Mouse (Mus musculus) gastrocnemius, adult 8-10 months (tissue): Measurements from ENCODE around the gene Cplx2. TPM values are rescaled to one million over a fixed set of nuclear protein-coding genes. Genes with fewer than 3 reads are reported as not detected.

Source experiments
- DNase-seq, 2 experiments: peaks; one replicate each; pipeline ENCODE4 v3.0.0; 2022; ENCODE audit warnings: low spot score in 2 of 2
- total RNA-seq, 4 experiments: library from RNA; stranded (reverse); gene quantifications; 2 replicates each; pipeline ENCODE4 v1.2.4; 2022

The Cplx2 gene
- total RNA-seq, 4 experiments from 2014 or later, result 0.51 to 0.72 (median 0.65) TPM

DNA sequence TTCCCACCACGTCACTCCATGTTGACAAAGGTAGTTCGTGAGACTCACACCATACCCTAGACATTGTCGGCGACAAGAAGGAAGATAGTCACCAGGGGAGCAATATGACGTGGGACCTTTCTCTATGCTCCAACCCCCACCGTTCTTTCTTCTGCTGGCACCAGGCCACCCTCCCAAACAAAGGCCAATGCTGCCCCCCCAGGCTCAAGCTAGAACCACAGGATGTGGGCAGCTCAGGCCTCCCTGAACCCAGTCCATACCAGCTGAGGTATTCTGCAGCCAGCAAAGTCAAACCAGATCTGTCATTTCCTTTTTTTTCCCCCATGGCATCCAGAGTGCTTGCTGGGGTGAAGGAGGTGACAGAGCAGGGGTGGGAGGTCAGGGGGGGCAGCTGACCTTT lies 3.4 kb upstream of the Cplx2 start:
- DNase-seq, result no peak

DNA sequence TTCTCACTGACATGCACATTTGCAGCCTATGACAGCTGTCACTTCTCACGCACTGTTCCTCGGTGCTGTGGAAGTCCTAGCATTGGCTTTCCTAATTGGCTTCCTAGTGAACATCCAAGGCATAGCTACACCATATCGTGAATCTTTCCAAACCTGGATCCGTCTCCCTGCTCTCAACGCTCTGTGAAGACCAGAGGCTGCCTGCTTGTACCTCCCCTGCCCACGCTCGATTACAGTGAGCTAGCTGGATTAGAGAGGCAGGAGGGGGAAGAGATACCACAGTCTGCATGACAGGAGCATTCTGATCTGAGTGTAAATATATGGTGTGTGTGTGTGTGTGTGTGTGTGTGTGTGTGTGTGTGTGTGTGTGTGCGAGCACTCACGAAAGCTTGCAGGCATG lies 3.0 kb upstream of the Cplx2 start:
- no peak for DNase-seq

DNA sequence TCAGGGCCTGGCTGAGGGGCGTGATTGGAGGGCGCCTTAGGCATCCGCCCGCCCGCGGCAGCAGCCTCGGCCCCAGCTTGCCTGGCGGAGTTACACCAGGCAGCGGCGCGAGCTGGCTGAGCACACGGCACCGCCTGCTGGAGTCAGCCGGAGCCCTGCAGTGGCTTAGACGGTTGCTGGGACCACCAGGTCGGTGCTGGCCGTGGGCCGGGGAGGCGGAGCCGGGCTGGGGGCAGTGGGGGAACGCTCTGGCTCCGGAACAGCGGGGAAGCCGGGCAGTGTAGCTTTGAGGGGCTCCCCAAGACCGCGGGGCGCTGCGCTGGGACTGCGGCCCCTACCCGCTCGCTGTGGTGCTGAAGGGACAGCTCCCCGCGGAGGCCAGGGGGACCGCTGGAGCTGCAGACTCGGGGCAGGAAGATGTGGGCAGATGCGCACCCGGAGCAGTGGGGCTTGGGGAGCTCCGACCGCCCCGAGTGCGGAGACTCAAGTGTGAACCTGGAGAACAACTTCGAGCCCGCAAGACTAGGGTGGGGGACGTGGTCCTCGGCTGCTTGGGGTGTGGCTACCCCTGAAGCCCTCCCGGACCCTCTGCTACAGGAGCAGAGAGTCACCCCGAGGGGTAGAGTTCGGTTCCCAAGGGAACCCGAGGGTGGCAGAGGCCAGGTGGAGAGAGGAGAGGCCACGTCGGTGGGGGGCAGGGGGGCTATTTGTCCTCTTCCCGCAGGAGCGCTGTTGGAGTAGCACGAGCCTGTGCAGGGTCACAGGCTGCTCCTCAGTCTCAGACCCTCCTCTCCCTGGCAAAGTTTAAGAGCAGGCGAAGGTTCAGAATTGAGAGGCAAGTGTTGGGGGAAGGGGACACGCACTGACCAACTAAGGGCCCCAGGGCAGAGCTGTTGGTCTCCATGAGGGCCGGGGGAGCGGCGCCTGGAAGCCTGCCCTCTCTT lies 510 bp downstream of the Cplx2 start:
- DNase-seq, result peak; percentile 9 to 28

- DNase-seq, result no peak
Measured at GRCm38 (mm10) chr13:54372665-54373064, 1.5 kb downstream of the Cplx2 start.

- DNase-seq, result no peak
Measured at GRCm38 (mm10) chr13:54374106-54374706, 3.1 kb downstream of the Cplx2 start.

DNA sequence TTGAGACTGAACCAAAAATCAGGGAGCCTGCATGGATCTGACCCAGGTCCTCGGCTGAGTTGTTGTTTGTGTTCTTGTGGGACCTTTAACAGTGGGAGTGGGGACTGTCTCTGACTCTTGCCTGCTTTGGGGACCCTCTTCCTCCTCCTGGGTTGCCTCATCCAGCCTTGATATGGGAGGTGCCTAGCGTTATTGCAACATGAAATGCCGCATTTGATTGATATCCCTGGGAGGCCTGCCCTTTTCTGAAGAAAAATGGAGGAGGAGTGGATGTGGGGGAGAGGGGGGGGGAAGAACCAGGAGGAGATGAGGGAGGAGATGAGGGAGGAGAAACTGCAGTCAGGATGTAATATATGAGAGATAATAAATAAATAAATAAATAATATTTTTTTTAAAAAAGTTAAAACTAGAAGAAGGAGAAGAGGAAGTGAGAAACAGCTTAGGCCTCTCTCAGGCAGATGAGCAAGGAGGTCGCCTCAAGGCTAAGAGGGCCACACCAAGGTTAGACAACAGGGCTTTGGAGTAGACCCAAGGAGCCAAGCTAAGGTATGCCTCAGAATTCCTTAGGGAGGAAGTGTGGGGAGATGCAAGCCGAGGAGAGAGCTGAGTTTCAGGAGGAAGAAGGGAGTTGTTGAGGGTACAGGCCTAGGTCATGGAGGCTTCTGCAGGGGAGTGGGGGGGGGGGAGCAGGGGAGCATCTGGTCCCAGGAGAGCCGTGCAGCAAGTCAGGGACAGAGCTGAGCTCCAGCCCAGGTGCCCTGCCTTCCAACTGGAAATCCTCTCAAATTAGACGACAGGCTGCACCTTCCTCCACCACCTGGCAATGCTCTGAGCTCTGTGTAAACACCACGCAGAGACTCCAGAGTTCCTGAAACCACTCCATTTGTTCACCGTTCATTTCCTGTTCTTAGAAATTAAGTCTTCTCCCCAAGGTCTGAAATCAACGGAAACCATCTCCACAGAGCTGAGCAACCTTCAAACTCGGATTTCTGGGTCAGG lies 4.6 kb downstream of the Cplx2 start:
- DNase-seq, result no peak

- DNase-seq, result no peak
Measured at GRCm38 (mm10) chr13:54376736-54377135, 5.6 kb downstream of the Cplx2 start.

GRCm38 (mm10) chr13:54378051-54378450 lies 6.9 kb downstream of the Cplx2 start:
- DNase-seq, result no peak

DNA sequence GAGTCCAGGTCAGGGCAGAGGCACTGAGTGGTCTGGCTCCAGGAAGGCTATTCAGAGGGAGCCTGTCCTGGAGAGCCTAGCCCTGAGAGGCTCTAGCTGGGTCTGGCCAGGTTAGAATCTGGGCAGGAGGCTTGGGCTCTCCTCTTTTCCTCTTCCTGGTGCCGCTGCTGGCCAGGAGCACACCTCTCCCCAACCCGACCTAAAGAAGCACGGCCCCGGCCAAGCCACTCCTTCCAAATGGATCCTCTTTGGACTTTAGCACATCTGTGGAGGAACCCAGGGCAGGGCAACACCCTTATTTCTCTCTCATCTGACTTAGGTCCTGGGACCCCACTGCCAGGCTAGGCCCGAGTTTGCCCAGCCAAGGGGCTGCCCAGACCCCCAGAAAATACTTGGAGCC lies 9.3 kb downstream of the Cplx2 start:
- no peak for DNase-seq

DNA sequence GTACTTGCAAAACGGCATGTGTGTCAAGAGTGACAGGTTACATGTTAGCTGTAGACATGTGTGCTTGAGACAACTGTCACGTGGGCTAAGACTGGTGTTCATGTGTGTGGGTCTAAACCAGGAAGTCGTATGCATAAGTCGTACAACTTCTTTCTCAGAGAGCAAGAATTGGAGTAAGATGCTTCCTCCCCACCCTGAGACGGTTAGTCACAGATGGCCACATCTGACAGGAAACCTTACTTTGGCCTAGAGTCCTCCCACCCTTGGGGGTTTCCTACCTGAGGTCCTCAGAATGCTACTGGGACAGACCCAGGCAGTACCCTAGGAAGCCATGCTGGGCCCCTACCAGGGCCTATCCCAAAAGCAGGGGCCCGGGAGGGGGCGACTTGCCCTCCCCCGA lies 10.2 kb downstream of the Cplx2 start:
- DNase-seq, result no peak

- no peak for DNase-seq
Measured at GRCm38 (mm10) chr13:54383531-54383930, 12.4 kb downstream of the Cplx2 start.

DNA sequence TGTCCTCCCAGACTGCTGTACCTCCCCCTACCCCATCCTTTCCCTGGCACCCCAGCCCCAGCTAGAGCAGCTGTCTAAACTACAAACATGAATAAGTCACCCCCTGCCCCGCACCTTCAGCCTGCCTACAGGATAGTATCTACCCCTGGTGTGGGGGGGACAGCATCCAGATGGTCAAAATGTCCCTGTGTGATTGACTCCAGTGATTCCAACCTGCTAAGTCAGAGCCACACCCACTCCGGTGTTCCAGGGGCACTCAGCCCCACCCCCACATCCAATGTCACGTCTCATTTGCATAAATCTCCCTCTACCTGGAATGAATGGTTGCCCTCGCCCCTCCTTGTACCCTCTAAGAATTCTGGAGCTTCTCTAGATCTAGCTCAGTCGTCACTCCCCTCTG lies 13.4 kb downstream of the Cplx2 start:
- no peak for DNase-seq

GRCm38 (mm10) chr13:54385008-54386004 lies 14.2 kb downstream of the Cplx2 start:
- DNase-seq, result no peak

DNA sequence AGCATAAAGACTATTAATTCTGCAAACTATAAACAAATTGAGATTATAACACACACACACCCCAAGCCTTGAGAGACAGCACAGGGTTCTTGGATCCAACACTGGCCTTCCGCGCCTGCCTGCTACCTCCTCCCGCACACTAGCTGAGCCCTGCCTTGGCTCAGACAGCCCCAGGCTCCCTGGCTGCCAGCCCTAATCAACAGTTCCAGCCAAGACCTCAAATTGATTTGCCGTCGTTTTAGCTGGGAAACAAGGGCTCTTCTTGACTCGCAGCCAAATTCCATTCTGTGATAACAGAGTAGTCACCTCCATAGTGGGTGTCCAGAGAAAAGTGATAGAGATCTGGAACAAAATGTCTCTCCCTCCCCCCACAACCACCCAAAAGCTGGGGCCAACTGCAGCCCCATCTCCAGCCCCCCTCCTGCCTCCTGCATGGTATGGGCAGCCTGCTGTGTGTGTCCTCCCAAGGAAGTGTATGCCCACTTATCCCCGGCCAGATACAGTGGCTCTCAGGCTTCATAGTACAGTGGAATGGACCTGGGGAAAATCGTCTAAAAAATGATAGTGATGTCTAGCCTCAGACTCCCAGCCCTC lies 18.9 kb downstream of the Cplx2 start:
- DNase-seq, result no peak

DNA sequence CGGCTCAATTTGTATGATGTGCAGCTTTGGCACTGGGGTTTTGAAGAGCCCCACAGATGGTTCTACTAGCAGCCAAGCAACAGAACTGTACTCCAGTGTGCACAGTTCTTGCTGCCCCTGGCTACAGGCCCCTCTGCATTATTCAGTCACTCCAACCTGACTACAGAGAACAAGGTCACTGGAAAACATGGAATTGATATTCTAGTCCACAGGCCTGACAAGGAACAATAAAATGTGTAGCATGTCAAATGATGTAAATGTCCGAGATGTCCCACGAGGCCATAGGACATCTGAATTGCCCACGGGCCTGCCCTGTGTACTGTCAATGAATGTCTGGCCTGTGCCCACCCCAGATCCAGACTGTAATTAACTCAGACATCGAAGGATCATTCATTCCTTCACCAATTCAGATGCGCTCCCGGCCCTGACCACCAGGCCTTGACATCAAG lies 19.4 kb downstream of the Cplx2 start:
- DNase-seq, result no peak

DNA sequence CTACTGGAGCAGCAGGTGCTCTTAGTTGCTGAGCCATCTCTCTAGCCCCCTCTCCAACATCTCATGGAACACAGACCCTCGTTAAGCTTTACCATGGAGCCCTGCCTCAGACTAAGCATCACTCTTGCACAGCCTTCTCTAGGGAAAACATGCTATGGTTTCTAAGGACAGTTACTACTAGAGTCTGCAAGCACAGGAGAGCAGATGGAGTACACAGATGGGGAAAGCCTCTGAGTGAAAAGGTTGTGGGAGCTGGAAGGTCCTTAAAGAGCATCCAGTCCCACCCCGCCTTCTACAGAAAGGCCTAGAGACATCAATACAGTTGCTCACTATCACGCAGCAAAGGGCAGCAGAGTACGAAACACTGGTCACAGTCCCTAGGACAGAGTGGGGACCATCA lies 20.2 kb downstream of the Cplx2 start:
- no peak for DNase-seq

GRCm38 (mm10) chr13:54397069-54397468 lies 25.9 kb downstream of the Cplx2 start:
- no peak for DNase-seq

GRCm38 (mm10) chr13:54400565-54401179 lies 29.5 kb downstream of the Cplx2 start:
- no peak for DNase-seq

DNA sequence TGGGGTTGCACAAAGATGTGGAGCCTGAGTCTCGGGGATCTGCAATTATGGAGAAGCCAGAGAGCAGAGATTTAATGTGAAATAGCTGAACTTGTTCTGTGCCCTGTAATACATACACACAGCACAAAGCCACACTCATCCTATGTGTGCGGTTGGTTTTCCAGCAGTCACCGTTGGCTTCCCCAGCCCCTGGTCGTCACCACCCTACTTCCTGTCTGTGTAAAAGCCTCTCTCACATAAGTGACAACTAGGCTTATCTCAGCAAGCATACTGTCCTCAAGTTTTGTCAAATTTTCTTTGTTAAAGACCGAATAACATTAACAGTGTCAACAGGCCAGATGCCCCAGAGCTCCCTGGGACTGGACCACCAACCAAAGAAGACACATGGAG lies 30.0 kb downstream of the Cplx2 start:
- DNase-seq, result no peak
